Mouse (Mus musculus): Measurements from ENCODE around the gene Sdr39u1.

Gene Sdr39u1

DNA sequence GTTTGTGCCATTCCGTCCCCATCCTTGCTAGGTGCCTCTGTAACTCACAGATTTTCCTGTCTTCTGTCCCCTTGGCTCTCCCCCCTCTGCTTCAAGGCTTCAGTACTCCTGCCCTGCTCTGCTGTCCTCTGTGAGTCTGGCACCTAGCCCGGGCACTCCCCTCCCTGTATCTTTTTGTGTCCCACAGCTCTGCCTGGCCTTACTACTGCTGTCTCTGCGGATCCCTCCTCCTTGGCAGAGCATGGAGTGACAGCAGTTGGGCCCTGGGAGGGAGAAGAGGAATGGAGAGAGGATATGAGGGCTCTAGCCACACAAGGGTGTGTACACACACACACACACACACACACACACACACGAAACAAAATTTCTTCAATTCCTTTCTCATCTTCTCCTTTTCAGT lies 15.9 kb downstream of the Sdr39u1 start, which contains the start of gene Cbln3:
TSS of gene Cbln3 (minus strand) at position 227 of the 400 bp plus-strand sequence.
- DNase-seq (ENCODE audit: low spot score), result peak; percentile 88

DNA sequence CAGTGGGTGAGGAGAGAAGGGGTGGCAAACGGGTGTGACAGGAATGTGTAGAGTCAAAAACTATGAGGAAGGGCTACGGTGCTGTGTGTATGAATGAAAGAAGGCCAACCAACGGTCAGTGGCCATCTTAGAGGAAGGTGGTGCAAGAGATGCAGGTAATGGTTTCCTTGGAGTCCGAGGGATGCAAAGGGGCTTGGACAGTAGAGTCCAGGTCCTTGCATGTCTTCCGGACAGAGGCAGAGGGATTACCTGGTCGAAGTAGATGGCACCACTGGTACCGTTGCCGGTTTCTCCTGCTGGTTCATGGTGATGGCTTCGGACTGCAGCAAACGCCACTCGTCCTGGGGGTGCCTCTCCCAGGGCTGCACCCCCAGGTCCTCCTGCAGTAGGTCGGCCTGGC lies 16.4 kb downstream of the Sdr39u1 start:
- DNase-seq (ENCODE audit: low spot score), result no peak

DNA sequence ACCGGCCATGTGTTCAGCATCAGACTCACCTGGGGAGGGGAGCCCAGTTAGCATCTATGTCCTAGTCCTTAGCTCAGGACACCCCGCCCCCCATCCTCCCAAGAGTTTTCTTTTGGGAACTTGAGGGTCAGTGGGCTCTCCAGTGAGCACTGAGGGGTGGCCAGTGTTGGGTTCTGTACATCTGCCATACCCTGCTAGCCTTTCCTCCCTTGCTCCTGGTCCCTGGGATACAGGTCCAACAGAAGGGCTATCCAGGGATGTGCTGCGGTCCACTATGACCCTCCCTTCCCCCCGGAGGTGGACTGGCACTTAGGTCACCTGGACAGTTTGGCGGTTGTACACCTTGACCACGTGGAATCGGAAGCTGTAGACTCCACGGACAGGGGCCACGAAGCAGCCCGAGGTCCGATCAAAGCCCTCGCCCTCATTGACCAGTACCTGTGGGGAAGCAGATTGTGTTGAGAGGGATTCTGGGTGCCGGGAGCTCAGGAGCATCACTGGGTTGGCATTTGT lies 16.9 kb downstream of the Sdr39u1 start:
- no peak for DNase-seq (ENCODE audit: low spot score)

DNA sequence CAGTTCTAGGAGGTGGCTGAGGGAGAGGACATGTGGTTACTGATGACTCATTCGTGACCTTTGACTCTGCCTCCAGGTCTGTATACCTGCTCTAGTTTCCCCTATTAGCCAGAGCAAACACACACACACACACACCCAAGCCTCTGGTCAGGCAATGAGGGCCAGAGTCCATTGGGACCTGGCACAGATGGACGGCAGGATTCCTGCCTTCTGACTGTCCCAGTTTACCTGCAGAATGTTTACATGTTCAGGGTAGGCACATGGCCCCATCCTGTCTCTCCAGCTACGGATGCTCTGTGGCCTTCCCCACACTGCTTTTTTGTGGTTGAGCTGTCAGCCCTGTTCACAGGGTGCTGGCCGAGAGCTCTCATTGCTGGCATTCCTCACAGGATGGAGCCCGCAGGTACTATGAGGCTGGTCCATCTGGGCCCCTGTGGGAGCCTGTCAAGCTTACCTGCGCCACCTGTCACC lies 17.9 kb downstream of the Sdr39u1 start:
- DNase-seq (ENCODE audit: low spot score), result no peak

DNA sequence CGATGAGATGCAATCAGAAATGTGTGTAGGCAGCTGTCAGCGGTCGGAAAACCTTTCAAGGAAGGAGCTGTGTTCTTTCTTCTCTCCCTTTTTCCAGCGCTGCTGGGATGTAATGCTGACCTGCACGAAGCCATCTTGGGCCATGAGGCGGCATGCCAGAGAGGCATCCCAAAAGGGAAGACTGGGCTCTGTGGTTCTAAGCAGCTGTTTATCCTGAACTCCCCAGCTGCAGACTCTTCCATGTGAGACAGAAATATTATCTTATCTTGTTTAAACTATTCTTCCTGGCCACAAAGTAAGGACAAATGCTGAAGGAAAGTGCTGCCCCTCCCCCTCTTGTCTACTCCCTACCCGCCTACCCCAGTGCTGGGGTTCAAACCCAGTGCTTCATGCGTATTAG lies 19.1 kb downstream of the Sdr39u1 start:
- DNase-seq (ENCODE audit: low spot score), result no peak

DNA sequence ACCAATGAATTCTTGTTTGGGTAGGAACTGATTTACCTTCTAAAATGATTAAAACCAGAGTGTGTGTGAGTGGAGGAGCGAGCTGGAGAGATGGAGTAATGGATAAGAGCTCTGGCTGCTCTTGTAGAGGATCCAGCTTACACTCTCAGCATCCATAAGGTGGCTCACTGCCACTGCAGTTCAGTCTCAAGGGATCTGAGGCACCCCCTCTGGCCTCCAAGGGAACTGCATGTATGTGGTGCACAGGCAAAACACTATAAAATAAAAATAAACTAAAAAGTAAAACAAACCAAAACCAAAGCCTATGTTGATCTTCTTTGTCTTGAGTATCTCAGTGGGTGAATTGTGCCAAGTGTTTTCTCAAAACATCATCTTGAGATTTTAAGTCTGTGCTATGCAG lies 20.5 kb downstream of the Sdr39u1 start:
- no peak for DNase-seq (ENCODE audit: low spot score)

DNA sequence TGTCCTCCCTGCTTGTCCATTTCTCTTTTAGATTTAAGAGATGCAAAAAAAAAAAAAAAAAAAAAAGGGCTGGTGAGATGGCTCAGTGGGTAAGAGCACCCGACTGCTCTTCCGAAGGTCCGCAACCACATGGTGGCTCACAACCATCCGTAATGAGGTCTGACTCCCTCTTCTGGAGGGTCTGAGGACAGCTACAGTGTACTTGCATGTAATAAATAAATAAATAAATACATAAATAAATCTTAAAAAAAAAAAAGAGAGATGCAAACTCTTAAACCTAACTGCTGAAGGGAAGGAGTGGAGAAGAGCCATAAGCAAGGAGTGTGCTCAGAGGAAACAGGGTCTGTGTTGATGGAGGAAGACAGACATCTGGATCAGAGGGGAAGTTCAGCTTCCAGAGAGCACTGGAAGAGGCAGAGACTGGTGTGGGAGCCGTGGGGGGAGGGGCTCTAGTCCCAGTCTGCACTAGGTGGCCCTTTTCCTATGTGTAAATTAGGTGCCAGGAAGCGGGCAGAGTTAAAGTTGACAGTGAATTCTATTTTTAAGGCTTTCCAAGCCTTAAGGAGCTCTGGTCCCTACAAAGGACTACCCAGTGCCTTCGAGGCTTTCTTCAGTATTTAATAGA lies 21.7 kb downstream of the Sdr39u1 start:
- DNase-seq (ENCODE audit: low spot score), result no peak

DNA sequence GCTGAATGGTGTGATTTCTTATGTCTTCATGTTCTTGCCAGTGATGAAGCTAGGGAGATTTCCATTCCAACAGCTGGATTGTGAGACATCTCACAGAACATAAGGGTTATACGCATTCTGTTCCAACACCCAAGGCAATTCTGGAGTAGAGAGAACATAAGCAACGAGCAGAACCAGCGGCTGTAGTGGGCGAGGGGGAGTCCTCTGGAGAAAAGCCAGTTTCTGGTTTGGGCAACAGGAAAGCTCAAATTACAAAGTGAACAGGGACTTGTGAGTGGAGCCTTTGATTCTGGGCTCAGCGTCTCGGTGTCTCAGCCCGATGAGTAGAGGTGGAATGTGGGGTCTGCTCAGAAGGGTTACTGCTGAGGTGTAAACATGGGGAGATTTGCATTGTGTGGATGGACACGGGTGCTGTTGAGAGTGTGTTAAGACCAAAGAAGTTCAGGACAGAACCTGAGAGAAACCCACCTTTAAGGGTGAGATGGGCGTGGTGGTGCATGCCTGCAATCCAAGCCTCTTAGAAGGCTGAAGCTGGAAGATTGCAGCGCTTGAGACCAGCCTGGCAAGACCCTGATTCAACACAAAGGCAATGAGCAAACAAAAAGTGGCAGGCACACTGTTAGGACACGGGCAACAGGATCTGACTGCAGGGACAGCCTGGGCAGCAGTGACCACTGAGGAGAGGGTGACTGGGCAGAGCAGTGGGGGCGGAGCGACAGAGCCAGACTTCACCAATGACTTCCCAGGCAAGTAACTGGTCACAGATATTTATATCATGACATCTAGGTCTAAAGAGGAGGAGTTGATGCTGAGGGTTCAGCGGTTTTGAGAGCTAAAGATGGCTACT lies 22.4 kb downstream of the Sdr39u1 start:
- DNase-seq (ENCODE audit: low spot score), result no peak

DNA sequence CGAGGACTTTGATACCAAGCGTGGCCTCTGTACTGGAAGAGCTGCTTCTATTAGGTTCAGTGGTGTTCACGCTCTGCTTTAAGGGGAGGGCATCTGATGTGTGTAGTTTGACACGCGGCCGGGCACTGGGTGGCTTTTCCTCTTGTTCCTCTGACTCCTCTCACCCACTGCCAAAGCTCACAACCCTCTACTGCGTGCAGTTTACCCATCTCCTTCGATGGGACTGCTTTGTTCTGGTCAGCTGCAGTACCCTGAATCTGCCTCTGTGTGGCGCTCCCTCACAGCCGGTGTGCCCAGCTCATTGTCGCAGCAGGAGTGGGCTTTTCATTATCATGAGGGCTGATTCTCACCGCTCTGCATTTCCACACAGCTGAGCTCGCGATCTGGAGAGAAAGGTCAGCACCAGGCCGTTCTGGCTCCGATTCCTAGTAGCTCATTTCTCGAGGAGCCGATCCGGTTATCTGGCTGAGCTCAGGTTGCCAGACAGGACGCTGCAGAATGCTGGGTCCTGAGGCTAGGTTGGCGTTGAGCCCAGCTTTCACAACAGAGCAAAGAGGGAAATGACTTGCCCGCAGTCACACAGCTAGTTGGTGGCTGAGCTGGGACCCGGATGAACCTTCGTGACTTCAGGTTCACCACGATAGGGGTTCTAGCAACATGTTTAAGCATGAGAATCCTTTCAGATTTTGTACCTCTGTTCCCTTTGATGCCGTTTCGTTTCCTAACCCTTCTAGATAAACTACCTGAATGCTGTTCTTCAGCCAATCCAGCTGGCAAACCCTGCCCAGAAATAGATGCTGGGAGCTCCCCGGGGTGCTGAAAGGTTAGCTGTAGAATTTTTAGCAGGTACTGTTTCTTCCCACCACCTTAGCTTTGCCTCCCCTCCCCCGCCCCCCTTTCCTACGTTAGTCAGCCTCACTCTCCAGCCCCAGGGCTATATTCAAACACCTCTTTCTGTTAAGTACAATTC lies 26.1 kb downstream of the Sdr39u1 start:
- DNase-seq (ENCODE audit: low spot score), result peak; percentile 77

DNA sequence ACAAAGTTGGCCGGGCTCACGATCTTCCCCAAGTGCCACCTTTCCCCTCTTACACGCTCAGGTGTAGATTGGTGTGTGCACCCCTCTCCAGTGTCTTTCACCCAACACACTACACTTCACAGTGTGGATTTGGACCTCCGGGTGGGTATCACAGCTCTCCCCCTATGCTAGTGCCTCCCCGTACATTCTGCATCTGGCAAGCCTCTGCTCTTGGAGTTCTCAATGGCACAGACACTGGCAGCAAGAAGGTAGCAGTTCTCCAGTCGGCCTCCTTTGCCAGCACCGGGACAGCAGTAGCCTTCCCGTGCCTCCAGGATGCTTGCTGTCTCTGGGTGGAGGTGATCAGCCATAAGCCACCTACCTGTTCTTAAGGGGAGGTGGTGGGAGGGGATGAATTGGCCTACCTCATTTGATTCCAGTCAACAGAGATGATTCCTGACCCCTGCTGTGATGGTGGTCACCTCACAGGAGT lies 26.8 kb downstream of the Sdr39u1 start:
- no peak for DNase-seq (ENCODE audit: low spot score)

DNA sequence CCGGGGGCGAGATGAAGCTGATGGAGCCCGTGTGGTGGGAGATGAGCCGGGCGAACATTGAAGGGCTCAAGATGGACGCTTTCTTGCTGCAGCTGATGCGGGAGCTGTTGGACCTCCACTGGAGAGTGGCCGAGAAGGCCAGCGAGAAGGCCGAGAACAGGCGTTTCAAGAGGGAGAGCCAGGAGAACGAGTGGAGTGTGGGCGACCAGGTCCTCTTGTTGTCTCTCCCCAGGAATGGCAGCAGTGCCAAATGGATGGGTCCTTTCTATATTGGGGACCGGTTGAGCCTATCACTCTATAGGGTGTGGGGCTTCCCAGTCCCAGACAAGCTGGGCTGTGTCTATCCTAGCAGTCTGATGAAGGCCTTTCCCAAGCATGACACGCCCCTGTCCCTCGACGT lies 27.5 kb downstream of the Sdr39u1 start:
- DNase-seq (ENCODE audit: low spot score), result no peak

DNA sequence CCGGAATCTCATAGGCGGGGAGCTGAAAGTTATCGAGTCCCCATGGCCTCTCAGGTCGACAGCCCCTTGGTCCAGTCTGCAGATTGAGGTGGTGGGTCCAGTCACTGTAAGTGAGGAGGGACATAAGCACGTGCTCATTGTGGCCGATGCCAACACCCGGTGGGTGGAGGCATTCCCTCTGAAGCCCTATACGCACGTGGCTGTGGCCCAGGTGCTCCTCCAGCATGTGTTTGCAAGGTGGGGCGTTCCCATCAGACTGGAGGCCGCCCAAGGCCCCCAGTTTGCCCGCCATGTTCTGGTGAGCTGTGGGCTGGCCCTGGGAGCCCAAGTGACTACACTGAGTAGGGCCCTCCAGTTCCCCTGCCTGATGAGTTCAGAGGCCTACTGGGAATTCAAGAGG lies 28.1 kb downstream of the Sdr39u1 start:
- DNase-seq (ENCODE audit: low spot score), result no peak

DNA sequence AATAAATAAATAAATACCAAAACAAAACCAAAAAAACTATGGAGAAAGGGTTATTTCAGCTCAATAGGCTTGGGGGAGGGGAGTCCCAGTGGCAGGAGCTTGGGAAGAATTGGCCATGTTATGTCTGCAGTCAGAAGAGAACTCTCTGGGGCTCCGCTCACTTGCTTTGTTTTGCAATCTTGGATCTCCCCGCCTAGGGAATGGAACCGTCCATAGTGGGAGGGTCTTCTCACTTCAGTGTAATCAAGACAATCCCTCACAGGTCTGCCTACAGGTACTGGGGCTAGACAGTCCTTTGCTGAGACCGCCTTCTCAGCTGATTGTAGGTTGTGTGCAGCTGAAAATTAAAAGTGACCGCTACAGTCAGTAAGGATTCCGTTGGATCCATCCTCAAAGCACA lies 30.6 kb downstream of the Sdr39u1 start:
- DNase-seq (ENCODE audit: low spot score), result no peak

DNA sequence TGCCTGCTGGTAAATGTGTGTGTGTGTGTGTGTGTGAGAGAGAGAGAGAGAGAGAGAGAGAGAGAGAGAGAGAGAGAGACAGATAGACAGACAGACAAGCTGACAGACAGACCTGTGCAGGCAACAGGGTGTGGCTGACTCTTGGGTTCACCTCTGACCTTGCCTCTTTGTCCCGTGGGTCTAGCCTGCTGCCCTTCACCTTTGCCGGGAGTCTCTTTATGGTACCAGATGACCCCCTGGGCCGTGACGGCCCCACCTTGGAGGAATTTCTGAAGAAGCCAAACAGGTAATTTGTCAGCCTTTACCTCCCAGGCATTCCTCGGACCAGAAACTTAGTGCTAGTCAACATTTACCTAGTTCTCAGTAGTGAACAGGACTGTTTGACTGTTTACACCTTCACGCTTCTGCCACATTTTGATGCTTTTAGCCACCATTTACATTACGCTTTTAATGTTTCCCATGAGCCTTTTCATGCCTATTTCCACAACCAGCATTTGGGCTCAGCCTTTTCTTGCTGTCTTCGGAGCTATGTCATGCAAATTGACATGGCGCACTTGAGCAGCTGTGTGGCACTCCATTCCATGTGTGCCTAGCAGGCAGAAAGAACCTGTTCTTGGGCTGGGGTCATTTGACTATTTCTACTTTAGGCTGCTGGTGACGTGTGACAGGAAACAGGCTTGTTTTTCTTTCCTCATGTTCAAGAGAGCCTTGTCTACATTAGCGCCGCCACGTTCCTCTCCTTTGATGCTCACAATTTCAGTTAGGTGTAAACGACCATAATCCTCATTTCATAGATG lies 31.7 kb downstream of the Sdr39u1 start:
- DNase-seq (ENCODE audit: low spot score), result no peak

DNA sequence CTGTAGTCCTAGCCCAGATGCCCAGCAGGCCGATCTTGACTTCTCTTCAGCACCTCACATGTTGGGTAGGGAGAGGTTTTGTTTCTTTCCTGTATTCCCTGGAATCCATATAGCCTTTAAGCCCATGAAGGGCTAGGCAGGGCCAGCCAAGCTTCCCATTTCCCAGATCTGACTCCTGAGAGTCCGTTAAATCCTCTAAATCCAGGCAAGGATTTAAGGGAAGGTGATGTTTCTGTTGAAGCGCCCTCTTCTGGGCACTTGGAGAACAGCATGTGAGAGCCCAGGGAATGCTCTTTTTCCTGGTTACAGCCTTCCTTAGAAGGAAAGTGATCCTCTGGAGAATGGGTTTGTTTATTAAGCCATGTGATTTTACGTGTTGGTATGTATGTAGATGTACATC lies 33.1 kb downstream of the Sdr39u1 start:
- DNase-seq (ENCODE audit: low spot score), result no peak

DNA sequence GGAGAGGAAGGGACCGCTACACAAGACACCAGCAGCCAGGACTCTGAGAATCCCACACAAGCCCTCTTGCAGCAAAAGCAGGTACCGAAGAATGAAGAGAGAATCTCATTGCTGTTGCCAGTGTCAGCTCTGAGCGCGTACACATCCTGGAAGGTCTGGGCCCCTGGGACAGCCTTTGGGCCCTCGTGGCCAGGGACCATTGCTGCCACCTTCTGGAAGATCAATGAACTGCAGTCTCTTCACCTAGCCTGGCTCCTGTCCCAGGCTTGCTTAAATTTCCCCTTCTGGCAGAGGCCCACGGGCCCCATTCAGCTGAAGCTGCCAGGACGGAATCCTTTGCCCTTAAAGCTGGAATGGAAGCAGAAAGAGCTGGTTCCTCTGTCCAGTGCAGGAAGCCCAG lies 36.3 kb downstream of the Sdr39u1 start:
- peak; percentile 79 for DNase-seq (ENCODE audit: low spot score)

DNA sequence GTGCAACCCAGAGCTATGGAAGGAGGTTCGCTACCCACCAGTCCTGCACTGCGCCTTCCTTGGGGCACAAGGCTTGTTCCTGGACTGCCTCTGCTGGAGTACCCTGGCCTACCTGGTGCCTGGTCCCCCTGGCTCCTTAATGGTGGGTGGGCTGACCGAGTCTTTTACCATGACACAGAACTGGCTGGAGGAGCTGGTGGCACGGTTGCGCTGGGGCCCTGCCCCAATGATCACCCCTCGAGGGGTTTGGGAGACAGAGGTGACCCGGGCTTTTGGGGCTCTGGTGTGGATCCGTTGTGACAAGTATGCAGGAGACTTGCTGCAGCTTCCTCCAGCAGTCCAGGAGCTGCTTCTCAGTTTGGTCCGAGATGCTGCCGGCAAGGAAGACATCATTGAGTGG lies 37.1 kb downstream of the Sdr39u1 start:
- no peak for DNase-seq (ENCODE audit: low spot score)

DNA sequence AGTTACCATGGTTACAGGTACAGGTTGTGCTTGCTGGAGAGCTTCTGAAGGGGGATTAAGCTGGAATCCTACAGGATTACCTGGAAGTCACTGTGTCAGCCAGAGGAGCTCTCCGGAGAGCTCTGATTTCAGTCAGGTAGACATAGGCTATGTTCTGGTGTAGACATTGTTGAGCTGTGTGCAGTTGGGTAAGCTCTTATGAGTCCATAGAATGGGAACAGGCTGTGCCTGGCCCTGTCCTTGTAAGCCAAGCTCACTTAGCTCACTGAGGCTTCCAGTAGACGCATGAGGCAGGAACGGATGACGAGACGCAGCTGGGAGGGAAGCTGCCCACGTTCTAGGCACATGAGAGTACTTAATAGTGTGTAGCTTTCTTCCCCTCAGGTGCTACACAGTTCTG lies 37.9 kb downstream of the Sdr39u1 start:
- DNase-seq (ENCODE audit: low spot score), result peak; percentile 46

DNA sequence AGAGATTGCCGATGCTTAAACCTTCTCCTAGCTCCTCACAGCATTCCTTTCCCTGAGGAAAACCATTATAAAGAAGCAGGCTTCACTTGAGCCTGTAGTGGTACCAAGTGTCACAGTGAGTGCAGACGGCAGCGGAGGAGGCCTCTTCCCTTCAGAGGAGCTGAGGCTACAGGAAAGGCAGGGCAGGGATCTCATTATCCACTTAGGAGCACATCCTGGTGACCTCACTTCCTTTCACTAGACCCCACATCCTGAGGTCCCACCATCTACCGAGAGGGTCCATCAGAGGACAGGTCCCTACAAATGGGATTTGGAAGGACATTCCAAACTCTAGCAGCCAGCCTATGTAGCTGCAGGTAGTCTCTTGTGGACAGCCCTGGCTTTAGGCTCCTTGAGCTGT lies 42.5 kb downstream of the Sdr39u1 start:
- no peak for DNase-seq (ENCODE audit: low spot score)

DNA sequence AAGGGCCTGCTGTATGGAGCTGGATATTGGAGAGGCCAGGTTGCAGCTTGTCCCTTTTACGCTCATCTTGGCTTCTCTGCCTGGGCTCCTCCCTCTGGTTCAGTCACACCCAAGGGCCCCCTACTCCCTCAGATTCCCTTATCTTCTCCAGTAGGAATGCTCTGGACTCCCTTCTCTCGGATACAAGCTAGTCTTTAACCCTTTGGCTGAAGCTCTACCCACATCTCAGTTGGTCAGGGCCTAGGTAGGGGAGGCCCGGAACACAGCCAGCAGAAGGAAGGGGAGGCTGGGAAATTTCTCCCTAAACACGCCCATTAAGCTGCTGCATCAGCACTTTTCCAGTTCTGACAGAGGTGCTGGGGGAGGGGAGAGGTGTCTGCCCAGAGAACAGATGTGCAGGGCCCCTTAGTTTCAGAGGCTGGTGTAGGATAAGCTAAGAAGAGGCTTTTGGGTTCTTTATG lies 45.0 kb downstream of the Sdr39u1 start:
- peak; percentile 45 for DNase-seq (ENCODE audit: low spot score)

Measured in testis, postnatal 14 days (tissue).